Mouse (Mus musculus) gonadal fat pad, adult 2 months (tissue): Measurements from ENCODE around the gene Larp4b. TPM values are rescaled to one million over a fixed set of nuclear protein-coding genes. Genes with fewer than 3 reads are reported as not detected.
"Not testable (repeated sequence)": the region's sequence is repeated elsewhere in the genome, so short reads cannot be mapped to it uniquely, and the experiment has no call there.

Source experiments
- DNase-seq: peaks from one replicate; pipeline ENCODE4 v3.0.0-alpha.2; 2012; ENCODE audit warnings: low read depth
- polyA plus RNA-seq: library from polyadenylated mRNA; depleted of rRNA; stranded (reverse); fragments of >200 nt; gene quantifications from 2 replicates; pipeline ENCODE4 v1.2.3, GENCODE M21; 2012; rRNA removed

The Larp4b gene
- 18.3 and 28.3 TPM in 2 replicates for polyA plus RNA-seq

- DNase-seq = peak; percentile 70
These were observed at the start of gene Larp4b for GRCm38 (mm10) chr13:9093316-9094155. TSS of gene Larp4b (plus strand) at chr13:9093881.

- no peak for DNase-seq
These were observed 49.0 kb upstream of the Larp4b start for GRCm38 (mm10) chr13:9044731-9045130.

- not testable (repeated sequence) for DNase-seq
These were observed 41.5 kb upstream of the Larp4b start for GRCm38 (mm10) chr13:9052049-9052691.

- no peak for DNase-seq
These were observed 36.4 kb upstream of the Larp4b start for GRCm38 (mm10) chr13:9057277-9057676.

GRCm38 (mm10) chr13:9058706-9059105 is 35.0 kb upstream of the Larp4b start:
- DNase-seq = no peak

- no peak for DNase-seq
These were observed 32.3 kb upstream of the Larp4b start for GRCm38 (mm10) chr13:9061394-9061793.

GRCm38 (mm10) chr13:9064196-9064595 is 29.5 kb upstream of the Larp4b start:
- no peak for DNase-seq

GRCm38 (mm10) chr13:9066107-9066506 is 27.6 kb upstream of the Larp4b start:
- DNase-seq = no peak

GRCm38 (mm10) chr13:9071008-9071407 is 22.7 kb upstream of the Larp4b start:
- no peak for DNase-seq

GRCm38 (mm10) chr13:9073818-9074217 is 19.9 kb upstream of the Larp4b start:
- no peak for DNase-seq

- no peak for DNase-seq
These were observed 17.7 kb upstream of the Larp4b start for GRCm38 (mm10) chr13:9075825-9076592.

GRCm38 (mm10) chr13:9082128-9082883 is 11.4 kb upstream of the Larp4b start:
- DNase-seq = no peak

- DNase-seq = no peak
These were observed 702 bp downstream of the Larp4b start for GRCm38 (mm10) chr13:9094186-9094980.

- no peak for DNase-seq
These were observed 5.6 kb downstream of the Larp4b start for GRCm38 (mm10) chr13:9099289-9099688.

- no peak for DNase-seq
These were observed 6.8 kb downstream of the Larp4b start for GRCm38 (mm10) chr13:9100517-9100916.

- DNase-seq = no peak
These were observed 12.6 kb downstream of the Larp4b start for GRCm38 (mm10) chr13:9106246-9106645.

GRCm38 (mm10) chr13:9106992-9107858 is 13.5 kb downstream of the Larp4b start:
- no peak for DNase-seq

GRCm38 (mm10) chr13:9113735-9114134 is 20.1 kb downstream of the Larp4b start:
- DNase-seq = no peak

- no peak for DNase-seq
These were observed 27.3 kb downstream of the Larp4b start for GRCm38 (mm10) chr13:9120835-9121542.
